Mouse (Mus musculus): Measurements from ENCODE around the gene Ankrd13a.

DNA sequence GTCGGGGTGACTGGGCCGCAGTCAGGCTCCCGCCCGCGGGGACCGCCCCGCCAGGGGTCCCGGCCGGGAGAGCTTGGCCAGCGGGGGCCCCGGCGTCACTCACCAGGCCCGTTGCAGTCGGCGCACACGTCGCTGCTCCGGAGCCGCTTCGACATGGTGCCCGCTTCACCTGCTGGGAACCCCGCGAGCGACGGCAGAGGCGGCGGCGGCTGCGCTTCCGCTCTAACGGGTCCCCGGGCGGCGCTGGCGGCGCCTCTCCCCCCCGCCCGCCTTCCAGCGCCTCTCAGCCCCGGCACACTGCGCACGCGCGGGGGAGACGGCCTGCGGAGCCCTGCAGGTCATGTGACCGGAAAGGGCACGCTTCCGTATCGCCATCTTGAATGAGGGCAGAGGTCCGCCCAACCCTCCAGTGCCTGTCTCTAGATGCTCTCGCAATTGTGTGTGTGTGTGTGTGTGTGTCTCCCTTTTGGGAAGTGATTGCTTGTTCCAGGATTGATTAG, 1.2 kb upstream of the Ankrd13a start:
- TF ChIP-seq MYOG (IDR thresholded peaks at IDR 0.05; ENCODE audit: control insufficient read depth in 1 of 3, insufficient read depth in 1 of 3, insufficient read length in 2 of 3, low read depth in 2 of 3) (no peak), POLR2A (IDR thresholded peaks at IDR 0.05; ENCODE audit: insufficient read length, low read depth) (peak; percentile 55), TCF3 (IDR thresholded peaks at IDR 0.05; ENCODE audit: insufficient read length, low read depth) (no peak)

Measured in myocyte (in vitro differentiated cells).